Mouse (Mus musculus): ENCODE measurements around the gene Scn4a. TPM values are rescaled to one million over a fixed set of nuclear protein-coding genes. Genes with fewer than 3 reads are reported as not detected.

The Scn4a gene
- polyA plus RNA-seq, 1 experiment from 2014 or later: 0.47 TPM

DNA sequence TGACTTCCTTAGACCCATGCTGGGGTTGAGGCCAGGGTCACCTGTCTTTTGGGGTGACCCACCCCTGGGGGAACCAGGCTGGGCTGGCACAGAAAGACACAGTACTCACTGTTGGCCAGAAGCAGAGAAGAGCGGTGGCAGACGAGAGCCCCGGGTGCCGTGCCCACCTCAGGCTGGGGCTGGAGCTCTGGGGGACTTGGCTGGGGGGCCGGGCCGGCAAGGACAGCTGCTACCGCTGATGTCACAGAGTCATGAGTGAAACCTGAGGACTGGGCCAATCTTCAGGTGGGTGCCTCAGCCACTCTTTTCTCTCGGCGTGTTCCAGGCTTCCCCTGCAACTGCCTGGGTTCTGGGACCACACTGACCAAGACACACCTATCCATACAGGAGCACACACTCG, 12.3 kb upstream of the Scn4a start, which contains the start of gene Prr29:
TSS of gene Prr29 (plus strand) at position 107 of the 400 bp plus-strand sequence.
- Histone ChIP-seq H3K9me3 (ENCODE audit: low read length) (no peaks in the 10 kb centered on the region), H3K4me2 (replicated peaks; ENCODE audit: low read depth, low read length) (peak within 1 kb of the TSS; percentile 36), H3K9ac (replicated peaks; ENCODE audit: low read length) (peak within 1 kb of the TSS; percentile 41), H3K4me3 (ENCODE audit: low read length) (no peak within 1 kb of the TSS), H3K27ac (ENCODE audit: low read length) (peak within 1 kb of the TSS; percentile 64), H3K4me1 (ENCODE audit: insufficient read depth, low read length) (peaks cover 20% of the 10 kb centered on the region), H3K27me3 (ENCODE audit: insufficient read depth, low read length) (no peaks in the 10 kb centered on the region), H3K36me3 (ENCODE audit: insufficient read depth, low read length) (no peaks in the 10 kb centered on the region)
- 44% methylated on average over 10 of the region's 10 CpGs for WGBS
- peak; percentile 46; the same call in 1 of the 2 replicates for ATAC-seq (ENCODE audit: low FRiP score, low TSS enrichment)

DNA sequence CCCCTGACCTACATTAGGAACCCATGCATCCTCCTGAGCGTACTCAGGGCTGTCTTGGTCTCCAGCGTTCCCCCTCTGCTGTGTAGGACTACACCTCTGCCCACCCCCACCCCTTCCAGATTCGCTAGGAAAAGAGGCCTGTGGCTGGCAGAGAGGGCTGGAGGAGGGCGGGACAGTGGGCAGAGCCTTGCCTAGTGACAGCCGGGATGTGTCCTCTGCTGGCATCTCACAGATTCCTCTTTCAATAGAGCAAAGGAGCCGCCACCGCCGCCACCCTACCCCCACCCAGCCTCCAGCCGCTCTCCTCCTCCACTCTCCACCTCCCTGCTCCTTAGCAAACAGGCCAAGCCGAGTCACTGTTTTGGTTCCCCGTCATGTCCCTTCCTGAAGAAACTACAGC, 11.6 kb upstream of the Scn4a start:
- Histone ChIP-seq H3K4me2 (replicated peaks; ENCODE audit: low read depth, low read length) (peak overlapping the region; percentile 36), H3K9me3 (ENCODE audit: low read length) (no peaks in the 10 kb centered on the region), H3K36me3 (ENCODE audit: insufficient read depth, low read length) (no peaks in the 10 kb centered on the region), H3K4me3 (ENCODE audit: low read length) (no peak overlapping the region), H3K4me1 (ENCODE audit: insufficient read depth, low read length) (peaks cover 20% of the 10 kb centered on the region), H3K27me3 (ENCODE audit: insufficient read depth, low read length) (no peaks in the 10 kb centered on the region), H3K27ac (ENCODE audit: low read length) (peak overlapping the region; percentile 64), H3K9ac (replicated peaks; ENCODE audit: low read length) (peak overlapping the region; percentile 41)
- WGBS: 12% methylated on average over 11 of the region's 11 CpGs
- peak; percentile 81 for ATAC-seq (ENCODE audit: low FRiP score, low TSS enrichment)

DNA sequence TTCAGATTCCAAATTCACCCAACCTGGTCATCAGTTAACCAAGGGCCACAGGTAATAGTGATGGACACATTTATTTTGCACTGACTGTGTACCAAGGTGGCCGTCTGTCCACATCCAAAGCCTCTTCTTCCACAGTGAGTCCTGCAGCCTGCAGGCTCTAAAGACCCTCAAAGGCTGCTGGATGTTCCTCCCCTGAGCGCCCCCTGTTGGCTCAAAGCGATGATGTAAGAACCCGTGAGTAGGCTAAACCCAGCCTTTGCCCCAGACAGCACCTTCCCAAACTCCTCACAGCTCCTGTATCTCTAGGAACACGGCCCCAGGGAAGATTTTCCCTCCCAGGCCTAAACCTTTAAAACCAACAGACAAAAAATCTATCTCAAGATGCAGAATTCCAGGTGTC, 6.3 kb upstream of the Scn4a start:
- no peak for ATAC-seq (ENCODE audit: low FRiP score, low TSS enrichment)
- 29% methylated on average over 5 of the region's 5 CpGs for WGBS
- no peak overlapping the region for H3K4me2 ChIP-seq (replicated peaks; ENCODE audit: low read depth, low read length)

DNA sequence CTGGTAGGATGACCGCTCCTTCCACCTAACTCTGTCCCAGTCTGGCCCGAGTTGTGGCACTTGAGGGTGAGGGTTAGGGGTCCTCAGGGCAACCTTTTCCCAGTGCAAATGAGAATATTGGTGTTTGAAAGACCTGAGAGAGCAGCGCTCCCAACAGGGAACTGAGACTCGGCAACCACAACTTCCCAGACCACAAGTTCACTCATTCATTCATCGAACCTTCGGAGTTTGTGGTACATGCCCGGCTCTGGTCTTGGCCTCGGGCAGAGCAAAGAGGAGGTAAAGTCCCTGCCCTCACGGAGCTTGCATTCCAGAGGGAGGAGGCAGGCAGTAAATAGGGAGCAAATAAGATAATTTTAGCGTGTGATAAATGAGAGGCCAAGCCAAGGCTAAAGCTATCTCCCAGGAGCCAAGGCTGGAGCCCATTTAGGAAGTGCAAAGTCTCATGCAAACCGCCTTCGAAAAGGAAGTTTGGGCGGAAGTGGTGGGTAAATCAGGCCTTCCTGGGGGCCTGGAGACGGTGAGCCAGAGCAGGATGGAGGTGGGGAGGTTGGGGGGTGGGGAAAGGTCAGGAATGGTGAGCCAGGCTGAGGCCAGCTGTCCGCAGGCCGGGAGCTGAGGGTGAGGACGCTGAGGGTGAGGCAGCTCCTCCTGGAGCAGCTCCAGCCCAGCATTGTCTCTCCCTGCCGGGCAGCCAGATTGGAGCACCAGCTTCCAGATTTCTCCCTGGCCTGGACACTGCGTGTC, 2.5 kb upstream of the Scn4a start:
- no peaks in the 10 kb centered on the region for H3K27me3 ChIP-seq (ENCODE audit: insufficient read depth, low read length)
- no peak overlapping the region for H3K4me2 ChIP-seq (replicated peaks; ENCODE audit: low read depth, low read length)
- peak overlapping the region; percentile 20; the same call in 1 of the 2 replicates for H3K27ac ChIP-seq (ENCODE audit: low read length)
- no peak overlapping the region for H3K9ac ChIP-seq (replicated peaks; ENCODE audit: low read length)
- H3K36me3 ChIP-seq (ENCODE audit: insufficient read depth, low read length): no peaks in the 10 kb centered on the region
- H3K4me3 ChIP-seq (ENCODE audit: low read length): no peak overlapping the region
- ATAC-seq (ENCODE audit: low FRiP score, low TSS enrichment): no peak
- no peaks in the 10 kb centered on the region for H3K4me1 ChIP-seq (ENCODE audit: insufficient read depth, low read length)
- no peaks in the 10 kb centered on the region for H3K9me3 ChIP-seq (ENCODE audit: low read length)
- 60% methylated on average over 19 of the region's 19 CpGs for WGBS

More for the DNA sequence above, 6.3 kb upstream of the Scn4a start:
- Histone ChIP-seq H3K9ac (replicated peaks; ENCODE audit: low read length) (no peak overlapping the region), H3K36me3 (ENCODE audit: insufficient read depth, low read length) (no peaks in the 10 kb centered on the region), H3K27me3 (ENCODE audit: insufficient read depth, low read length) (no peaks in the 10 kb centered on the region), H3K4me1 (ENCODE audit: insufficient read depth, low read length) (no peaks in the 10 kb centered on the region; the same call in 1 of the 2 replicates), H3K4me3 (ENCODE audit: low read length) (no peak overlapping the region), H3K27ac (ENCODE audit: low read length) (no peak overlapping the region), H3K9me3 (ENCODE audit: low read length) (no peaks in the 10 kb centered on the region)

DNA sequence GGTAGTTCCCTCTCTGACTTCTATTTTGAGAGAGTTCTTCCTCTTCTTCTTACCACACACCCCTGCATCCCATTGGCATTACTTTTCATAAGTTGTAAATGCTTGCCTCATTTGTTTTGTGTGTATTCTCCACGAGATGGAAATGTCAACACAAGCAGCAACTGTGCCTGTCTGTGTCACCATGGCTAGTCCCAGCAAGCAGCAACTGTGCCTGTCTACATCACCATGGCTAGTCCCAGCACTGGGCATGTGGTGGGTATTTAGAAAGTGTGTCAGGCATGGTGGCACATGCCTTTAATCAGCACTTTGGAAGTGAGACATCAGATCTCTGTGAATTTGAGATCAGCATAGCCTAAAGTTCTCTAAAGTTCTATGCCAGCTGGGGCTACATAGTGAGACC, 1.1 kb upstream of the Scn4a start:
- no peak overlapping the region for H3K4me3 ChIP-seq (ENCODE audit: low read length)
- 62% methylated on average over 1 of the region's 1 CpGs for WGBS
- H3K27ac ChIP-seq (ENCODE audit: low read length): no peak overlapping the region
- H3K36me3 ChIP-seq (ENCODE audit: insufficient read depth, low read length): no peaks in the 10 kb centered on the region
- no peaks in the 10 kb centered on the region for H3K27me3 ChIP-seq (ENCODE audit: insufficient read depth, low read length)
- H3K9me3 ChIP-seq (ENCODE audit: low read length): no peaks in the 10 kb centered on the region
- no peak overlapping the region for H3K9ac ChIP-seq (replicated peaks; ENCODE audit: low read length)
- no peaks in the 10 kb centered on the region for H3K4me1 ChIP-seq (ENCODE audit: insufficient read depth, low read length)
- no peak for ATAC-seq (ENCODE audit: low FRiP score, low TSS enrichment)
- H3K4me2 ChIP-seq (replicated peaks; ENCODE audit: low read depth, low read length): no peak overlapping the region

DNA sequence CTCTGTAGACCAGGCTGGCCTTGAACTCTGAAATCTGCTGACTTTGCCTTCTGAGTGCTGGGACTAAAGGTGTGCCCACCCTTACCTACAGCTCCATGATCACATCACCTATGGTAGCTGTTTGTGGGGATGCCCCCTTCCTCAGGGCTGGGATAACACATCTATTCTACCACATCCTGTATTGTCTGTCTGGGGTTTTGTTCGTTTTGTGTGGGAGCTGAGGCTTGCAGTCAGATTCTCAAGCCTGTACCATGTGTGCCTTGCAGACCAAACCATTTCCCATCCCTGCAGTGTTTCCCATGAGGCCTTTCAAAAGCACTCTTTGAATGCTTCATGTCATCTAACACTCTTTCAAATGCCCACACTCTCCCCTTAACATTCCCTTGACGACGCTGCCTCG, 1.1 kb downstream of the Scn4a start:
- 78% methylated on average over 4 of the region's 4 CpGs for WGBS
- no peak for ATAC-seq (ENCODE audit: low FRiP score, low TSS enrichment)
- no peak overlapping the region for H3K4me3 ChIP-seq (ENCODE audit: low read length)

DNA sequence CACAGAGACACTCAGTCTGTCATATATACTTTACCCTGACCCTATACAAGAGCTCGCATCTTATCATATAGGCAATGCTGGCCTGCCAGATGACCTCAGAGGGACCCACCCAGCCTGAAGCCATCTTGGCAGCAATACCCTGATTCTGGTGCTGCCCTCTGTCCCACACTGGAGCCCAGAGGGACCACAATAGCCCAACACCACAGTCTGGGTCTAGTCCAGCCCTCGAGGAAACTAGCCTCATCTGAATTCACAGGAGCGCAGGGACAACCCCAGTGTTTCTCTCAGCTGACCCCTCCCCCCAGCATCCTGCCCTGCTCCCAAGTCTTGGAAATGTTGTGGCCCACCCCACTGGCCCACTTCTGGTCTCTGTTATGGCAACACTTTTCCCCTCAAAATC, 1.8 kb downstream of the Scn4a start:
- no peaks in the 10 kb centered on the region for H3K9me3 ChIP-seq (ENCODE audit: low read length)
- H3K9ac ChIP-seq (replicated peaks; ENCODE audit: low read length): no peak overlapping the region
- H3K27me3 ChIP-seq (ENCODE audit: insufficient read depth, low read length): no peaks in the 10 kb centered on the region
- H3K4me2 ChIP-seq (replicated peaks; ENCODE audit: low read depth, low read length): no peak overlapping the region
- 63% methylated on average over 3 of the region's 3 CpGs for WGBS
- H3K36me3 ChIP-seq (ENCODE audit: insufficient read depth, low read length): no peaks in the 10 kb centered on the region
- 0 out of 2 replicates have a peak, but pooled peaks cover 4% of the 10 kb centered on the region for H3K4me1 ChIP-seq (ENCODE audit: insufficient read depth, low read length)
- no peak overlapping the region for H3K27ac ChIP-seq (ENCODE audit: low read length)
- ATAC-seq (ENCODE audit: low FRiP score, low TSS enrichment): no peak
- no peak overlapping the region for H3K4me3 ChIP-seq (ENCODE audit: low read length)

More for the DNA sequence above, 1.1 kb downstream of the Scn4a start:
- Histone ChIP-seq H3K4me1 (ENCODE audit: insufficient read depth, low read length) (0 out of 2 replicates have a peak, but pooled peaks cover 4% of the 10 kb centered on the region), H3K4me2 (replicated peaks; ENCODE audit: low read depth, low read length) (no peak overlapping the region), H3K9me3 (ENCODE audit: low read length) (no peaks in the 10 kb centered on the region), H3K36me3 (ENCODE audit: insufficient read depth, low read length) (no peaks in the 10 kb centered on the region), H3K27me3 (ENCODE audit: insufficient read depth, low read length) (no peaks in the 10 kb centered on the region), H3K9ac (replicated peaks; ENCODE audit: low read length) (no peak overlapping the region), H3K27ac (ENCODE audit: low read length) (no peak overlapping the region)

DNA sequence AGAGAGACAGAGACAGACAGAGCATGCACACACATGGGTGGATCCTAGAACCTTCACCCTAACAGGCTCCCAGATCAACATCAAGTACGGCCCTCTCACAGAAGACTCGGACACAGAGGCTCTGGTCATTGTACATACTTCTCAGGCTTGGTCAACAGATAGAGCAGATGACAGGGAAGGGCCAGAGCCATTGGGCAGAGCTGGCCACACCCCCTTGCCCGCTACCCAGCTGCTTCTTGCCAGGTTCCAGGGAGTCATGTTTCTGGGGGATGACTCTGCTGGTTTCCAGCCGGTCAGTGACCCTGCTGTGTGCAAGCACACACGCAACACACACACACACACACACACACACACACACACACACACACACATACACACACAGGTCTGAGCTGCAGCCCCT, 2.2 kb downstream of the Scn4a start:
- Histone ChIP-seq H3K36me3 (ENCODE audit: insufficient read depth, low read length) (no peaks in the 10 kb centered on the region), H3K9ac (replicated peaks; ENCODE audit: low read length) (no peak overlapping the region), H3K4me1 (ENCODE audit: insufficient read depth, low read length) (0 out of 2 replicates have a peak, but pooled peaks cover 4% of the 10 kb centered on the region), H3K4me3 (ENCODE audit: low read length) (no peak overlapping the region), H3K27me3 (ENCODE audit: insufficient read depth, low read length) (no peaks in the 10 kb centered on the region), H3K27ac (ENCODE audit: low read length) (no peak overlapping the region), H3K9me3 (ENCODE audit: low read length) (no peaks in the 10 kb centered on the region), H3K4me2 (replicated peaks; ENCODE audit: low read depth, low read length) (no peak overlapping the region)
- 0 out of 2 replicates have a peak, but pooled peaks have one; percentile 21 for ATAC-seq (ENCODE audit: low FRiP score, low TSS enrichment)
- WGBS: 30% methylated on average over 5 of the region's 5 CpGs

DNA sequence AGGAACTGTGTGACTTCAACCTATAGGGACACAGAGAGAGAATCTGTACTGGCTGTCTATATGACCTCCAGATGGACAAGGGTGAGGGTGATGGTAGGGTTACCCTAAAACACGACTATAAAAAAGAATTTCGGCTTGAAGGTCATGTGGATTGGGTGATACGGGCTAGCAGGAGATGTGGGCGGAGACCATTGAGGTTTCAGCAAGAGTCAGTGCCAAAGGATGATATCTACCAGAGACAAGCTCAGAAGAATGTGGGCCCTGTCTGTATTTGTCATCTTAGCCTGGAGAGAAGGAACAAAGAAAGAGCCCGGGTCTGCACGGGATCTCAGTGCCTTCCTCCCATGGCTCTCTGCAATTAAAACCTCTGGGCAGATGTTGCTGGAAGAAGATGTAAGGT, 3.3 kb downstream of the Scn4a start:
- 85% methylated on average over 6 of the region's 6 CpGs for WGBS
- H3K9ac ChIP-seq (replicated peaks; ENCODE audit: low read length): no peak overlapping the region
- H3K9me3 ChIP-seq (ENCODE audit: low read length): no peaks in the 10 kb centered on the region
- no peak overlapping the region for H3K27ac ChIP-seq (ENCODE audit: low read length)
- H3K27me3 ChIP-seq (ENCODE audit: insufficient read depth, low read length): no peaks in the 10 kb centered on the region
- ATAC-seq (ENCODE audit: low FRiP score, low TSS enrichment): no peak
- H3K36me3 ChIP-seq (ENCODE audit: insufficient read depth, low read length): no peaks in the 10 kb centered on the region
- H3K4me1 ChIP-seq (ENCODE audit: insufficient read depth, low read length): 0 out of 2 replicates have a peak, but pooled peaks cover 4% of the 10 kb centered on the region
- no peak overlapping the region for H3K4me2 ChIP-seq (replicated peaks; ENCODE audit: low read depth, low read length)
- no peak overlapping the region for H3K4me3 ChIP-seq (ENCODE audit: low read length)

DNA sequence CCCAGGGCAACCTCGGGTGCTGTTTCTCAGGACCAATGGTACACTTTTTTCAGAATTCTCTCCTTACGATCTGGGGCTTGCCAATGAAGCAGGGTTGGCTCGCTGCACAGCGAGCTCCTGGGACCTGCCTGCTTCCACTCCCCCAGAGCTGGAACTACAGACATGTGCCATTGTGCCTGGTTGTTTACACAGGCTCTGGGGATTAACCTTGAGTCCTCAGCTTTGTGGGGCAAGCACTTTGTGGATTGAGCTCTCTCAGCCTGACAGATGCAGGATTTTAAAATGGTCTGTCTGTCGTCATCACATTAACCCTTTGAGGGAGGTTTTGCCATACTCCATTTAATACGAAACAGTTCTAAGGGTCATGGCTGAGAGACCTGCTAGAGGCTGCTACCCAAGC, 8.2 kb downstream of the Scn4a start:
- Histone ChIP-seq H3K4me2 (replicated peaks; ENCODE audit: low read depth, low read length) (no peak overlapping the region), H3K27ac (ENCODE audit: low read length) (no peak overlapping the region), H3K9ac (replicated peaks; ENCODE audit: low read length) (no peak overlapping the region), H3K4me1 (ENCODE audit: insufficient read depth, low read length) (0 out of 2 replicates have a peak, but pooled peaks cover 4% of the 10 kb centered on the region), H3K4me3 (ENCODE audit: low read length) (no peak overlapping the region), H3K36me3 (ENCODE audit: insufficient read depth, low read length) (no peaks in the 10 kb centered on the region), H3K9me3 (ENCODE audit: low read length) (no peaks in the 10 kb centered on the region), H3K27me3 (ENCODE audit: insufficient read depth, low read length) (no peaks in the 10 kb centered on the region)
- no peak for ATAC-seq (ENCODE audit: low FRiP score, low TSS enrichment)
- WGBS: 34% methylated on average over 6 of the region's 6 CpGs

All from kidney, embryonic 16.5 days (tissue).